Mouse (Mus musculus): ENCODE measurements at regions not wholly inside any gene's neighbourhood (a gene's known extent, or its start where the extent isn't known, plus 50 kb on each side); places are given as distances from the start of the nearest gene placed in this dataset.

DNA sequence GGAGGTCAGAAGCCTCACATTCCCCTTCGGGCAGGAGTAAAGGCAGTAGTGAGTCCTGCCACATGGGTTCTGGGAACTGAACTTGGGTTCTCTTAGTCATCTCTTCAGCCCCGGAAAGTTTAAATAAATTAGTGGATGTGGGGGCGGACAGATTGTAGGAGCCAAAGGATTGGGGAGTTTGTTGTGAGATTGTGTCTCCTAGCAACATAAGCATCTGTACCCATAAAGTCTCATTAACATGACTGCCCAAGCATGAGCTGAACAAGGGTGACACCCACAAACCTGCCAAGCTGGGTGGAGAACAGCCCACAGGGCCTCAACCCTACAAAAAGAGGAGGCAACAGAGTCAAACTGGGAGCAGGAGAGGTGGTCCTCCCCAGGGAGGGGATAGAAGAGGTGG is 97.1 kb upstream of the Adamts3 start:
- no peak for TF ChIP-seq CTCF (IDR thresholded peaks at IDR 0.05; ENCODE audit: low read depth)
- TF ChIP-seq EP300 (IDR thresholded peaks at IDR 0.05; ENCODE audit: low read depth): no peak
